Mouse (Mus musculus): ENCODE measurements around the gene Sh2d6. TPM values are rescaled to one million over a fixed set of nuclear protein-coding genes. Genes with fewer than 3 reads are reported as not detected.
A peak's percentile ranks its signal among the peaks of the same experiment; 100 is the strongest.
"Not testable (repeated sequence)": the region's sequence is repeated elsewhere in the genome, so short reads cannot be mapped to it uniquely, and the experiment has no call there.

Sh2d6 gene
- polyA plus RNA-seq, 1 experiment from 2014 or later = 0.31 TPM

DNA sequence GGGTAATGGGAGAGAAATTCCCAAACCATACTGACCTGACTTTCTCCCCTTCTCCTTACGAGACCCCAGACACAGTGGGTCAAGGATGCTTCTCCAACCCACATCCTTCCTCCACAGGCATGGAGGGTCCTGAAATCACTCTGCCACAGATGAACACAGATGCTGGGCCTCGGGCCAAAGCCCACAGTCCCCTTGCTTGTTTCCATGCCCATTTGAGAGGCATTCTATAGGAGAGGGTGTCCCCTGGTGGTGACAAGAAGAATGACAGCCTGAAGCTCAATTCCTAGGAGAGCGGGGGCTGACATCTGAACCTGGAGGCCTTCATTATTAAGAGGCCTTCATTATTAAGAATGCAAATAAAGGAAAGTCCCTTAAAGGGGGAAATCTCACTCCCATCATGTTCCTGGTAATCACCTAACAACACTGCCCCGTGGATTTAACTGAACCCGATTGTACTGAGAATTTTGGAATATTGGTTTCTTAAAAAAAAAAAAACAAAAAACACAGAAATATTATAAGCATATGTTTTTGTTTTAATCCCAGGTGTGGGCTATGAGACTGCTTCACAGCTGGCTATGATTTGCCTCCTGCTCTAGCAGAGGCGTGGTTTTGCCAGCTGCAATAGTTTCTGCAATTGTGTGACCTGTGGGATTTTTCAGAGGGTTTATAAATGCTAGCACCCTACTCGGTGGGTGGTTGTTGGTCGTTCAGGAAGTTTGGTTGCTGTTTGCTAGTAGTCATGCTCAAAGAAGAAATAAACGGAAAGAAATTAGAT lies 12.7 kb upstream of the Sh2d6 start:
- no peak overlapping the region for H3K4me2 ChIP-seq
- H3K9me3 ChIP-seq = no peaks in the 10 kb centered on the region
- peak; percentile 68 for ATAC-seq (ENCODE audit: insufficient number of reproducible peaks, insufficient read depth, low FRiP score, low TSS enrichment, low read depth)
- H3K27ac ChIP-seq = peak overlapping the region; percentile 28; the same call in 1 of the 2 replicates
- H3K9ac ChIP-seq = no peak overlapping the region
- no peaks in the 10 kb centered on the region for H3K27me3 ChIP-seq
- 11% methylated on average over 9 of the region's 9 CpGs for WGBS
- no peak overlapping the region for H3K4me3 ChIP-seq
- H3K4me1 ChIP-seq = peaks cover 32% of the 10 kb centered on the region
- no peaks in the 10 kb centered on the region for H3K36me3 ChIP-seq

DNA sequence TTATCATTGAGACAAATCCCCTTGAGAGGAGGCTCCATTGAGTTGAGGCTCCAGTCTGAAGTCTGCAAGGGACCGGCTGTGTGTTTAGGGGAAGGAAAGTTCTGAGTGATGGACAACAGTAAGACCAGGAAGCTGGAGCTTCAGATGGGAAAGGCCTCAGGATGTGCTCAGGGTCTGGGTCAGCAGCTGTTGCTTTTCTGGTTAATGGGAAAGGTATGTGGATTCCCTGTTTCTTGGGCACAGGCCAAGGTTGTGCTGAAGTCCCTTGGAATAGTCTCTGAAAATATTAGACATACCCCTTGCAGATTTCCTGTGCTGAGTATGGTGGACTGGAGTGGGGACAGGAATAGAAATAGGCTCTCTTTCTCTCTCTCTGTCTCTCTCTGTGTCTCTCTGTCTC lies 12.0 kb upstream of the Sh2d6 start:
- Histone ChIP-seq H3K4me1 (peaks cover 32% of the 10 kb centered on the region), H3K27ac (peak overlapping the region; percentile 28; the same call in 1 of the 2 replicates)
- not testable (repeated sequence) for H3K36me3 ChIP-seq; ATAC-seq (ENCODE audit: insufficient number of reproducible peaks, insufficient read depth, low FRiP score, low TSS enrichment, low read depth); H3K9me3 ChIP-seq; H3K9ac ChIP-seq; H3K27me3 ChIP-seq; H3K4me2 ChIP-seq; H3K4me3 ChIP-seq
- WGBS = 26% methylated on average over 1 of the region's 1 CpGs

DNA sequence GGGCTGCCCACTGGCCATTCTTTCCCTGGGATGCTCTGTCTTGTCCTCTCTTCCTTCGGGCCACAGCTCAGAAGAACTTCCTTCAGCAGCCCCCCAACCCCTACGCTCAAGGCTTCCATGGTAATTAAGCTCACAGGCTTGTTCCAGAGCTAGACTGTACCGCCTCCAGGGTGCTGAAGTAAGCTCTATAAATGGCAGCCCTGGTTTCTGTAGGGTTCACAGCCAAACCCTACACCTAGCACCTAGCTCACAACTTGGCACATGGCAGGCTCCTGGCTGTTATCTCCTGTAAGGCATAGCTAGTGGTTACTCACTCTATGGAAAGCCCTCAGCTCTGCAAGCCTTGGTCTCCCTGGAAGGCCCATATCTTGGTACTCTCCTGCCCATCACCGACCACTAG lies 11.1 kb upstream of the Sh2d6 start:
- Histone ChIP-seq H3K27ac (no peak overlapping the region), H3K4me2 (no peak overlapping the region), H3K4me1 (peaks cover 27% of the 10 kb centered on the region), H3K9me3 (no peaks in the 10 kb centered on the region), H3K36me3 (no peaks in the 10 kb centered on the region), H3K9ac (no peak overlapping the region), H3K27me3 (no peaks in the 10 kb centered on the region), H3K4me3 (no peak overlapping the region)
- 64% methylated on average over 4 of the region's 4 CpGs for WGBS
- no peak for ATAC-seq (ENCODE audit: insufficient number of reproducible peaks, insufficient read depth, low FRiP score, low TSS enrichment, low read depth)

DNA sequence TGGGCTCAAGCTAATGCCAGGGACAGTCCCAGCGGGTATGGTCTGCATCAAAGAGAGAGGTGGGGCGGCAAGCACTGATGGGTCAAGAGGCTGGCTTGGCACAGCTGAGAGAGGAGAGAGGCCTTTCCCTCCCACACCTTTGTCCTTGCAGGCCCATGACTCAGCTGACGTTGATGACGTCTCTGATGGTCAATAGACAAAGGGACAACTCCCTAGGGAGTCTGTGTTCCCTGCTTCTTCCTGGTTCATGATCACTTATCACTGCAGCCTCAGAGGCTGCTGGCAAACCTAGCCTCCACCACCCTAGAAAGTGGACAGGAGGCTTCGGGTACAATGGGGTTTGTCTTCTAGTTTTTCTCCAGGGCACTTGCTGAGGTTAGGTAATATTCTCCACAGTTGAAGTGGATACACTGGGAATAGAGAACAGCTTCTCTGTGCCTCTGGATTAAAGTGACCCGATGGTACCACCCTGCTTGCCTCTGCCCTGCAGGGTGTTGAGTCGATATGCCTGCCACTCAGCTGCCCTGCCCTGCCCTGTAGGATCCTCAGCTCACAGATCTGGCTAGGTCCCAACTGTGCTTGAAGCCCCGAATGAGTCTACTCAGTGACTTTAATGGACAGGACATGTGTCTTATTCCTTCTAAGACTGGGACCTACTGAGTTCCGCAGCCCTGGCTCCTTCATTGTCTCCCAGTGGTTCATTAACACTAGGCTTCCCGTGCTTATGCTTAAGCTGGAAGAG lies 7.1 kb upstream of the Sh2d6 start:
- H3K27me3 ChIP-seq = no peaks in the 10 kb centered on the region
- H3K9ac ChIP-seq = no peak overlapping the region
- no peak overlapping the region for H3K4me2 ChIP-seq
- no peak overlapping the region for H3K27ac ChIP-seq
- WGBS = 77% methylated on average over 10 of the region's 10 CpGs
- H3K4me3 ChIP-seq = no peak overlapping the region
- ATAC-seq (ENCODE audit: insufficient number of reproducible peaks, insufficient read depth, low FRiP score, low TSS enrichment, low read depth) = 0 out of 2 replicates have a peak, but pooled peaks have one; percentile 11
- peaks cover 9% of the 10 kb centered on the region for H3K4me1 ChIP-seq
- no peaks in the 10 kb centered on the region for H3K9me3 ChIP-seq
- H3K36me3 ChIP-seq = no peaks in the 10 kb centered on the region

DNA sequence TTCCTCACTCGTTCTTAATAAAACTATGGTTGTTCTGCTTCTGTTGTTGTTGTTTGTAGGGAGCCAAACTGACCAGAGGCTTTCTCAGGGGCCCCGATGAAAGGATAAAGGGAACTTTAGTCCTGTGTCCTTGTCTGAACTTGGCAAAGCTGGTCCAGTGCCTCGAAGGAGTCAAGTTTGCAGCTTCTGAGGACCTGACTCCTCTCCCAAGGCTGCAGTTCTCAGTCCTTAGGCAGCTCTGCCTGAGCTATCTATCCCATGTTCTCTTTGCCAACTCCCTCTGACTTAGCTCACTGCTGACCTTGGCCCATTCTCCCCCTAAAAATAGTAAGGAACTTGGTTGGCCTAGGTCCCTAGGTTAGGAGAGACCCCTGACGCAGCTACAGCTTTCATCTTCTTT lies 5.6 kb upstream of the Sh2d6 start:
- H3K27ac ChIP-seq = no peak overlapping the region
- no peaks in the 10 kb centered on the region for H3K4me1 ChIP-seq
- no peaks in the 10 kb centered on the region for H3K36me3 ChIP-seq
- no peak overlapping the region for H3K9ac ChIP-seq
- ATAC-seq (ENCODE audit: insufficient number of reproducible peaks, insufficient read depth, low FRiP score, low TSS enrichment, low read depth) = no peak
- no peaks in the 10 kb centered on the region for H3K9me3 ChIP-seq
- H3K4me3 ChIP-seq = no peak overlapping the region
- no peaks in the 10 kb centered on the region for H3K27me3 ChIP-seq
- no peak overlapping the region for H3K4me2 ChIP-seq
- 77% methylated on average over 4 of the region's 4 CpGs for WGBS

DNA sequence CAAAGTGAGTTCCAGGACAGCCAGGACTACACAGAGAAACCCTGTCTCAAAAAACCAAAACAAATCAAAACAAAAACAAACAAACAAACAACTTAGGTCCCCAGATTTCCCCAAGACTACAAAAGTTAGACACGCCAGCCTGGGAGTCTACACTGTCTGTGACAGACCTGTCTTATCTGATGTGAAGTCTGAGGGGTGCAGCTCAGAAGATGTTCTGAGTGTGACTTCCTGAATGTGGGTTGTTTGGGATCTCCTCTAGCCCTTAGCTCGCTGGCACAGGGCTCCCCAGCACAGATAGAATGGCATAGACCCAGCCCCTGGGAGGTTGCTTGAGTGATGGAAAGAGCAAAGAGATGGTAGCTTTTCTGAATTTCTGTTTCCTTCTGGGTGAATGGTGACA lies 2.7 kb upstream of the Sh2d6 start:
- ATAC-seq (ENCODE audit: insufficient number of reproducible peaks, insufficient read depth, low FRiP score, low TSS enrichment, low read depth) = no peak
- Histone ChIP-seq H3K4me1 (peaks cover 13% of the 10 kb centered on the region), H3K27ac (no peak overlapping the region), H3K9me3 (no peaks in the 10 kb centered on the region), H3K9ac (no peak overlapping the region), H3K36me3 (no peaks in the 10 kb centered on the region), H3K4me2 (no peak overlapping the region), H3K27me3 (no peaks in the 10 kb centered on the region), H3K4me3 (no peak overlapping the region)
- 73% methylated on average over 2 of the region's 2 CpGs for WGBS

DNA sequence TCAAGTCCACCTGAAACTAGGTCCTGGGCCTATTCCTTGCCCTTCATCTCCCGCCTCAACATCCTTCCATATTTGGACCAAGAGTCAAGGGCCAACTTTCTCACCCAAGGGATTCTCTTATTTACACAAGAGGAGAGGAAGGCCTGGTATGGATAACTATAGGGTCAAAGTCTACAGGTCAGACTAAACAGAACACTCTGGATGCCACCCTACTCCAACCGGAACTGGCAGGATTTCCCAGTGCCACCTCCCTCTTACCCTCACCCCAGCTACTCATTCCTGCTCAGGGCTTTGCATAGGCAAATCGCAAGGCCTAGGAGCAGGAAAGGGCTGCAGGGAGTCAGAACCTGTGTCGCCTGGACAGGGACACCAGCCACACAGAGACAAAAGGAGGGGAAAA lies 1.7 kb upstream of the Sh2d6 start:
- no peaks in the 10 kb centered on the region for H3K27me3 ChIP-seq
- no peak overlapping the region for H3K27ac ChIP-seq
- 71% methylated on average over 4 of the region's 4 CpGs for WGBS
- H3K9me3 ChIP-seq = no peaks in the 10 kb centered on the region
- no peaks in the 10 kb centered on the region for H3K36me3 ChIP-seq
- no peak overlapping the region for H3K4me2 ChIP-seq
- H3K9ac ChIP-seq = no peak overlapping the region
- ATAC-seq (ENCODE audit: insufficient number of reproducible peaks, insufficient read depth, low FRiP score, low TSS enrichment, low read depth) = no peak
- no peak overlapping the region for H3K4me3 ChIP-seq
- H3K4me1 ChIP-seq = peaks cover 16% of the 10 kb centered on the region

DNA sequence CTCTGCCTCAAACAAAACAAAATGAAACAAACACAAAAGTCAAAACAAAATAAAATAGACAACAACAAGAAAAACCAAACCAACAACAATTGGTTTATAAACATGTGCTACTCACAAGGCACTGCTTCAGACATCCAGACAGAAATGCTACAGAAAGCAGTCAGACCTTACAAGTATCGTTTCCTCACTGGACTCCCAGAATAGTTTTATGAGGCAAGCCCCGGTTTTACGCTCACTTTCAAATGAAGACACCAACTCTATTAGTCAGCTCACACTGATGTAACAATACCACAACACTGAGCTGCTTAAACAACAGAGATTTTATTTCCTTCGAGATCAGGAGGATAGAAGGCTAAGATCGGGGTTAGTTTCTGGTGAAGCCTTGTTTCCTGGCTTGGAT lies 781 bp upstream of the Sh2d6 start:
- no peak overlapping the region for H3K4me3 ChIP-seq
- no peak overlapping the region for H3K9ac ChIP-seq
- peaks cover 16% of the 10 kb centered on the region for H3K4me1 ChIP-seq
- no peaks in the 10 kb centered on the region for H3K36me3 ChIP-seq
- H3K27me3 ChIP-seq = no peaks in the 10 kb centered on the region
- WGBS = 86% methylated on average over 5 of the region's 5 CpGs
- H3K4me2 ChIP-seq = no peak overlapping the region
- ATAC-seq (ENCODE audit: insufficient number of reproducible peaks, insufficient read depth, low FRiP score, low TSS enrichment, low read depth) = no peak
- no peaks in the 10 kb centered on the region for H3K9me3 ChIP-seq
- H3K27ac ChIP-seq = no peak overlapping the region

DNA sequence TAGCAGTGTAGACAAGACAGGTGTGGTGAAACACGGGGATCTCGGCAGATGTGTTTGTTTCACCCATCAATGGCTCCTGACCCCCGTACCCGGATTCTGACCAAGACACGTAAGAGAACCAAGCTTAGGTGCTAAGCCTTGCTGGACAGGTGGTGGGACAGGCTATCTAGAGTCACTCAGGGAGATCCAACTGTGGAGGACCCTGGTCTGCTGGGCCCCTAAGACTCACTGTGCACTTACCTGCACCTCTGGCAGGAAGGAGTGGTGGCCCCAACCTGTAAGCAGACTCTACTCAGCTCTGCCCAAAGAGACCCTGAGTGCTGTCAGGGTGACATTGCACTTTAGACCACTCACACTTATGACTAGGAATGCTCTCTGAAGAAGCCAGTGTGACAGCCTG lies 603 bp downstream of the Sh2d6 start:
- 93% methylated on average over 5 of the region's 5 CpGs for WGBS

DNA sequence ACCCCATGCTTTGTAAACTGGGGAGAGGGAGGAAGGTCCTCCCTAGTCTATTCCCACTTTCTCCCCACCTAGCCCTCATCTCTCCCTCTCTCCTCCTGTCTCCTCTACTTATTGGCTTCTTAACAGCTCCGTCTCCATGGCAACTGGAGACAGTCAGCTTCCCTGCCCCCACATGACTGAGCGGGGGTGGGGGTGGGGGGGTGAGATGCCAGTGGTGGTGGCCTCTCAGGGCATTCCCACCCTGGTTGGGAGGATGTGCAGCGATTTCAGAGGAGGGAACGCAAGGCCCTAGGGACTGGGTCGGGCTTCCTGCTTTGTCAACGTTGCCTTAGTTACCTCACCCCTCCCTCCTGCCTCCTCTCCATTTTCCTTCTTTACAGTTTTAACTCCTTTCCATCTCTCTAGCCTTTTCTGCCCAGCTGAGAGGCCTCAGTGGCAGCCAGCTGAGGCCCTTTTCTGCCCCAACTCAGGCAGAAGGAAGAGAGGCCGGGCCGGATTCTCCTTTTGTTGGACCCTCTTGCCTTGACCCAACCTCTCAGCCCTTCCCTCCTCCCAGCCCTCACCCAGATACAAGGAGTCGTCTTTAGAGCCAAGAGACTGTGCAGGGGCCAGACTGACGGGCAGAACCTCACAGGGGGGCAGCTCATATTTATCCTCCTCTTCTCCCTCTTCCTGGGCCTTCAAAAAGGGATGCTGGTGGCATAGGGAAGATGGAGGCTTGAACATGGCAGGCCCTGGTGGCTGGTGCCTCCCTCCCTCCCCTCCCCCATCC lies 1.4 kb downstream of the Sh2d6 start:
- no peak overlapping the region for H3K4me3 ChIP-seq
- H3K27me3 ChIP-seq = no peaks in the 10 kb centered on the region
- no peaks in the 10 kb centered on the region for H3K9me3 ChIP-seq
- H3K4me2 ChIP-seq = peak overlapping the region; percentile 39
- H3K36me3 ChIP-seq = no peaks in the 10 kb centered on the region
- ATAC-seq (ENCODE audit: insufficient number of reproducible peaks, insufficient read depth, low FRiP score, low TSS enrichment, low read depth) = peak; percentile 34; the same call in 1 of the 2 replicates
- peak overlapping the region; percentile 33; the same call in 1 of the 2 replicates for H3K9ac ChIP-seq
- 27% methylated on average over 10 of the region's 10 CpGs for WGBS
- peaks cover 16% of the 10 kb centered on the region for H3K4me1 ChIP-seq
- peak overlapping the region; percentile 44; the same call in 1 of the 2 replicates for H3K27ac ChIP-seq

More for the DNA sequence above, 603 bp downstream of the Sh2d6 start:
- H3K4me2 ChIP-seq = no peak overlapping the region
- H3K27ac ChIP-seq = no peak overlapping the region
- H3K27me3 ChIP-seq = no peaks in the 10 kb centered on the region
- no peak for ATAC-seq (ENCODE audit: insufficient number of reproducible peaks, insufficient read depth, low FRiP score, low TSS enrichment, low read depth)
- H3K36me3 ChIP-seq = no peaks in the 10 kb centered on the region
- no peak overlapping the region for H3K4me3 ChIP-seq
- H3K4me1 ChIP-seq = peaks cover 16% of the 10 kb centered on the region
- H3K9me3 ChIP-seq = no peaks in the 10 kb centered on the region
- H3K9ac ChIP-seq = no peak overlapping the region

DNA sequence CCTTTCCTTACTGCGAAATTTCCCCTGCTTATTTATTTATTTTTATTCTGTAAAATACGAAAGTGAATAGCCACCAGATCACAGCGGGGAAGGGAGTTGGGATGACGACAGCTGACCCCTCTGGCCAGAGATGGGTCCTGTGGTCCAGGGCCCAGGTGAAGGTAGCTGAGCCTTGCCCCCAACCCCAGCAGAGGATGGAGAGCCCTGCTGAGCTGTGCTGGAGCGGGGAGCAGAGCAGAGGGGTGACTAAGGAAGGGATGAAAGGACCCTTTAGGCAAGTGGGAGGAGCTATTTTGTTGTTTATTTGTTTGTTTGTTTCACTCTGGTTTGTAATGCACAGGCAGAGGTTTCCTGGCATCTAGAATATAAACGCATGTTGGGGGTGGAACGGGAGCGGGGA lies 2.2 kb downstream of the Sh2d6 start:
- H3K9me3 ChIP-seq = no peaks in the 10 kb centered on the region
- WGBS = 37% methylated on average over 8 of the region's 8 CpGs
- no peak overlapping the region for H3K27ac ChIP-seq
- peaks cover 16% of the 10 kb centered on the region for H3K4me1 ChIP-seq
- no peak overlapping the region; the same call in 1 of the 2 replicates for H3K4me2 ChIP-seq
- no peaks in the 10 kb centered on the region for H3K27me3 ChIP-seq
- no peaks in the 10 kb centered on the region for H3K36me3 ChIP-seq
- no peak overlapping the region for H3K9ac ChIP-seq
- no peak for ATAC-seq (ENCODE audit: insufficient number of reproducible peaks, insufficient read depth, low FRiP score, low TSS enrichment, low read depth)
- no peak overlapping the region for H3K4me3 ChIP-seq
